9 mouse cellular contexts compared by ENCODE assay signal in the genomic region with DNA sequence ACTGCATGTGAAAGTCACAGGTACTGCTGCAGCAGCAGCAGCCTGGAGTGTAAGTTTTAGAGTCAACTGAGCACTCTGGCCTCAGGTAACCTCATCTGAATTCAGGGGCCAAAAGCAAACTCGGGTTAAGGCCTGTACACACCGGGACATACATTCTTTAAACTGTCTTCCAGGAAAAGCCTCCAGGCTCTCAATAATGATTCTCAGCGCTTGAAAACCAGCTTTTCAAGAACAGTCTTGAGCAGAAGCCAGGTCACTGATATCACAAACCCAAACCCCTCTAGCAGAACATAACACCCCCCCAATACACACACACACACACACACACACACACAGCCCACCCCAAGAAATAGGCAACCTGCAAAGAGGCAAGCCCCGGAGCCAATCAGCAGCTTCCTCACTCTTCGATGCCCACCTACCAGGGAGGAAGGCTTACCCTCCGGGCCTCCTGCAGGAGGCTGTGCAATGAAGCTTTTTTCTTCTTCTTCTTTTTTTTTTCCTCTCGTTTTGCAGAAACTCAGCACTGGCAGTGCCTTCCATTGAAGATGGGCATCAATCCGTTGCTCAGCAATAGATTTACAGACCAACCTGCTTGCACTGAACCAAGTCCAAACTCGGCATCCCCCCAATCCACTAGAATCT. TPM values are rescaled to one million over a fixed set of nuclear protein-coding genes. Genes with fewer than 3 reads are reported as not detected.
DNase-seq lines count a peak whose midpoint lies in the region; ATAC-seq lines count a peak whose summit lies in the region.
"Had no signal": no experiment of that assay in that cellular context is flagged by ENCODE, and none has a peak within 500 bp of the region (broad histone marks: within the 10 kb centered on the region; RNA-seq: fewer than 3 reads in every experiment).

No protein-coding gene starts in this region.

- no peak overlapping the region for H3K27ac ChIP-seq in heart, embryonic 16.5 days (ENCODE audit: low read length)
- H3K27ac ChIP-seq in hindbrain, embryonic 16.5 days (ENCODE audit: low read depth, low read length), result no peak overlapping the region
- no peak overlapping the region for H3K27ac ChIP-seq in neural tube, embryonic 11.5 days (ENCODE audit: low read depth, low read length)

- no peaks in the 10 kb centered on the region for H3K36me3 ChIP-seq in heart, embryonic 16.5 days (ENCODE audit: control insufficient read depth, insufficient read depth)
- H3K36me3 ChIP-seq in hindbrain, embryonic 16.5 days (ENCODE audit: control insufficient read depth, insufficient read depth, low read length), result no peaks in the 10 kb centered on the region
- no peaks in the 10 kb centered on the region for H3K36me3 ChIP-seq in neural tube, embryonic 11.5 days (ENCODE audit: control insufficient read depth, insufficient read depth, low read length)

- H3K9ac ChIP-seq in heart, embryonic 16.5 days (ENCODE audit: low read length), result no peak overlapping the region
- peak overlapping the region; percentile 71; the same call in 1 of the 2 replicates for H3K9ac ChIP-seq in hindbrain, embryonic 16.5 days (ENCODE audit: low read depth, low read length)
- H3K9ac ChIP-seq in neural tube, embryonic 11.5 days (ENCODE audit: low read length), result peak overlapping the region; percentile 76

- ATAC-seq in heart, embryonic 16.5 days (replicated peaks; ENCODE audit: extremely low read depth, insufficient read depth, low FRiP score), result no peak
- ATAC-seq in hindbrain, embryonic 16.5 days, result no peak
- ATAC-seq in neural tube, embryonic 11.5 days (ENCODE audit: insufficient read depth, low FRiP score, low TSS enrichment), result no peak

- DNase-seq in heart, postnatal 36 days, result no peak
- peak; percentile 61 for DNase-seq in embryo, embryonic 11 days
- no peak for DNase-seq in neural tube, embryonic 11.5 days (ENCODE audit: low spot score)
- DNase-seq in T-cell, adult 2 months (ENCODE audit: low spot score), result no peak
- no peak for DNase-seq in adrenal gland, adult (ENCODE audit: inconsistent age in 2 of 2, low spot score in 1 of 2)
- no peak for DNase-seq in kidney, postnatal 36 days
- DNase-seq: cerebellum, adult 9-10 months had no signal

- H3K9me3 ChIP-seq in heart, embryonic 16.5 days (replicated peaks; ENCODE audit: control insufficient read depth, low read length), result no peaks in the 10 kb centered on the region
- no peaks in the 10 kb centered on the region for H3K9me3 ChIP-seq in hindbrain, embryonic 16.5 days (ENCODE audit: control insufficient read depth, low read length)
- no peaks in the 10 kb centered on the region for H3K9me3 ChIP-seq in neural tube, embryonic 11.5 days (ENCODE audit: control insufficient read depth, low read length)

- peak overlapping the region; percentile 78 for H3K4me2 ChIP-seq in heart, embryonic 16.5 days (ENCODE audit: low read depth, low read length)
- peak overlapping the region; percentile 90 for H3K4me2 ChIP-seq in hindbrain, embryonic 16.5 days (ENCODE audit: low read length)
- H3K4me2 ChIP-seq in neural tube, embryonic 11.5 days (ENCODE audit: low read depth), result peak overlapping the region; percentile 70

- intact Hi-C loops in heart, postnatal 36 days (cut with DNase I), result no loop called here

- peaks cover 6% of the 10 kb centered on the region; the same call in 1 of the 2 replicates for H3K4me1 ChIP-seq in heart, embryonic 16.5 days (ENCODE audit: control insufficient read depth, insufficient read depth, low read length)
- H3K4me1 ChIP-seq in hindbrain, embryonic 16.5 days (ENCODE audit: control insufficient read depth, insufficient read depth, low read depth, low read length), result peaks cover 29% of the 10 kb centered on the region
- H3K4me1 ChIP-seq in neural tube, embryonic 11.5 days (ENCODE audit: control insufficient read depth, insufficient read depth, low read length), result peaks cover 49% of the 10 kb centered on the region

- H3K4me3 ChIP-seq in heart, embryonic 16.5 days (ENCODE audit: low read length), result peak overlapping the region; percentile 59
- H3K4me3 ChIP-seq in hindbrain, embryonic 16.5 days (ENCODE audit: low read length), result peak overlapping the region; percentile 61
- H3K4me3 ChIP-seq in neural tube, embryonic 11.5 days (ENCODE audit: low read depth, low read length), result peak overlapping the region; percentile 64

- peaks cover 19% of the 10 kb centered on the region for H3K27me3 ChIP-seq in heart, embryonic 16.5 days (ENCODE audit: control insufficient read depth, insufficient read depth, low read length)
- H3K27me3 ChIP-seq in hindbrain, embryonic 16.5 days (replicated peaks; ENCODE audit: control insufficient read depth, insufficient read depth, low read length), result no peaks in the 10 kb centered on the region
- H3K27me3 ChIP-seq in neural tube, embryonic 11.5 days (ENCODE audit: control insufficient read depth, insufficient read depth, low read length), result no peaks in the 10 kb centered on the region

- 13% methylated on average over 9 of the region's 9 CpGs for WGBS in heart, embryonic 16.5 days
- 3% methylated on average over 9 of the region's 9 CpGs for WGBS in hindbrain, embryonic 16.5 days
- WGBS in neural tube, embryonic 11.5 days, result 2% methylated on average over 9 of the region's 9 CpGs

RNA-seq across cellular contexts. Expression of a gene that starts 1.7 kb away (rescaled TPM):
- 2.6 TPM in 2 replicates for polyA plus RNA-seq in heart, embryonic 16.5 days (2015; fragmentation: Nextera tagmentation; extraction: Ambion mirVana)
- not detected for total RNA-seq in heart, postnatal 36 days (2021)
- 2.6 TPM in 2 replicates for polyA plus RNA-seq in hindbrain, embryonic 16.5 days (2015; fragmentation: Nextera tagmentation; extraction: Ambion mirVana)
- polyA plus RNA-seq in neural tube, embryonic 11.5 days (2014; fragmentation: Nextera tagmentation; extraction: Ambion mirVana), result 16.5 and 17.2 TPM in 2 replicates

RNA-seq across cellular contexts. Expression of a gene that starts 19.8 kb away (rescaled TPM):
- not detected in 2 replicates for polyA plus RNA-seq in heart, embryonic 16.5 days (2015; fragmentation: Nextera tagmentation; extraction: Ambion mirVana)
- total RNA-seq in heart, postnatal 36 days (2021), result not detected
- not detected in 2 replicates for polyA plus RNA-seq in hindbrain, embryonic 16.5 days (2015; fragmentation: Nextera tagmentation; extraction: Ambion mirVana)
- polyA plus RNA-seq in neural tube, embryonic 11.5 days (2014; fragmentation: Nextera tagmentation; extraction: Ambion mirVana), result not detected in 2 replicates

RNA-seq across cellular contexts. Expression of a gene that starts 28.3 kb away (rescaled TPM):
- 0.34 TPM in 1 of 2 replicates, not detected in the other for polyA plus RNA-seq in heart, embryonic 16.5 days (2015; fragmentation: Nextera tagmentation; extraction: Ambion mirVana)
- total RNA-seq in heart, postnatal 36 days (2021), result not detected
- 1.4 TPM in 2 replicates for polyA plus RNA-seq in hindbrain, embryonic 16.5 days (2015; fragmentation: Nextera tagmentation; extraction: Ambion mirVana)
- polyA plus RNA-seq in neural tube, embryonic 11.5 days (2014; fragmentation: Nextera tagmentation; extraction: Ambion mirVana), result not detected in 2 replicates
